Mouse (Mus musculus): ENCODE data around the gene Slc25a4. TPM values are rescaled to one million over a fixed set of nuclear protein-coding genes. Genes with fewer than 3 reads are reported as not detected.

Gene Slc25a4
- polyA plus RNA-seq, 1 experiment: 84.5 TPM

GRCm38 (mm10) chr8:46220566-46220965 lies 9.5 kb upstream of the Slc25a4 start:
- Histone ChIP-seq H3K27ac (ENCODE audit: insufficient read depth, low read length) (no peak overlapping the region), H3K4me3 (ENCODE audit: extremely low read depth, insufficient read depth, insufficient read length) (no peak overlapping the region), H3K27me3 (ENCODE audit: control insufficient read depth, insufficient read depth, low read length) (no peaks in the 10 kb centered on the region), H3K36me3 (ENCODE audit: control insufficient read depth, insufficient read depth, low read length) (no peaks in the 10 kb centered on the region), H3K4me1 (ENCODE audit: control insufficient read depth, insufficient read depth, insufficient read length) (no peaks in the 10 kb centered on the region)
- TF ChIP-seq CTCF (IDR thresholded peaks at IDR 0.05; ENCODE audit: extremely low read depth, insufficient read depth, insufficient read length, insufficient replicate concordance) (no peak), POLR2A (IDR thresholded peaks at IDR 0.05; ENCODE audit: low read depth, low read length) (no peak)
- WGBS: 82% methylated on average over 3 of the region's 3 CpGs
- DNase-seq (ENCODE audit: low read depth in 1 of 2, low spot score in 2 of 2): no peak

- H3K27me3 ChIP-seq (ENCODE audit: control insufficient read depth, insufficient read depth, low read length): no peaks in the 10 kb centered on the region
- DNase-seq (ENCODE audit: low read depth in 1 of 2, low spot score in 2 of 2): no peak
- H3K4me3 ChIP-seq (ENCODE audit: extremely low read depth, insufficient read depth, insufficient read length): 0 out of 2 replicates have a peak overlapping the region, but pooled peaks have one; percentile 6
- H3K36me3 ChIP-seq (ENCODE audit: control insufficient read depth, insufficient read depth, low read length): no peaks in the 10 kb centered on the region
- TF ChIP-seq CTCF (IDR thresholded peaks at IDR 0.05; ENCODE audit: extremely low read depth, insufficient read depth, insufficient read length, insufficient replicate concordance) (no peak), POLR2A (IDR thresholded peaks at IDR 0.05; ENCODE audit: low read depth, low read length) (no peak)
- H3K4me1 ChIP-seq (ENCODE audit: control insufficient read depth, insufficient read depth, insufficient read length): no peaks in the 10 kb centered on the region
- no peak overlapping the region for H3K27ac ChIP-seq (ENCODE audit: insufficient read depth, low read length)
- 12% methylated on average over 14 of the region's 14 CpGs for WGBS
Measured at GRCm38 (mm10) chr8:46216838-46217237, 5.8 kb upstream of the Slc25a4 start.

- H3K27ac ChIP-seq (ENCODE audit: insufficient read depth, low read length): no peak overlapping the region
- no peak for TF ChIP-seq CTCF (IDR thresholded peaks at IDR 0.05; ENCODE audit: extremely low read depth, insufficient read depth, insufficient read length, insufficient replicate concordance)
- no peak for TF ChIP-seq POLR2A (IDR thresholded peaks at IDR 0.05; ENCODE audit: low read depth, low read length)
- no peak for DNase-seq (ENCODE audit: low read depth in 1 of 2, low spot score in 2 of 2)
- peaks cover 3% of the 10 kb centered on the region; the same call in 1 of the 2 replicates for H3K4me1 ChIP-seq (ENCODE audit: control insufficient read depth, insufficient read depth, insufficient read length)
- H3K27me3 ChIP-seq (ENCODE audit: control insufficient read depth, insufficient read depth, low read length): no peaks in the 10 kb centered on the region
- H3K4me3 ChIP-seq (ENCODE audit: extremely low read depth, insufficient read depth, insufficient read length): no peak overlapping the region
- 94% methylated on average over 2 of the region's 2 CpGs for WGBS
- H3K36me3 ChIP-seq (ENCODE audit: control insufficient read depth, insufficient read depth, low read length): peaks cover under 1% of the 10 kb centered on the region
Measured at GRCm38 (mm10) chr8:46213971-46214480, 2.9 kb upstream of the Slc25a4 start.

- DNase-seq (ENCODE audit: low read depth in 1 of 2, low spot score in 2 of 2): no peak
- no peaks in the 10 kb centered on the region for H3K27me3 ChIP-seq (ENCODE audit: control insufficient read depth, insufficient read depth, low read length)
- no peak overlapping the region for H3K4me3 ChIP-seq (ENCODE audit: extremely low read depth, insufficient read depth, insufficient read length)
- 82% methylated on average over 7 of the region's 7 CpGs for WGBS
- peaks cover 3% of the 10 kb centered on the region; the same call in 1 of the 2 replicates for H3K4me1 ChIP-seq (ENCODE audit: control insufficient read depth, insufficient read depth, insufficient read length)
- H3K27ac ChIP-seq (ENCODE audit: insufficient read depth, low read length): no peak overlapping the region
- H3K36me3 ChIP-seq (ENCODE audit: control insufficient read depth, insufficient read depth, low read length): peaks cover 7% of the 10 kb centered on the region
- no peak for TF ChIP-seq POLR2A (IDR thresholded peaks at IDR 0.05; ENCODE audit: low read depth, low read length)
- no peak for TF ChIP-seq CTCF (IDR thresholded peaks at IDR 0.05; ENCODE audit: extremely low read depth, insufficient read depth, insufficient read length, insufficient replicate concordance)
Measured at GRCm38 (mm10) chr8:46212194-46212593, 1.1 kb upstream of the Slc25a4 start.

- H3K4me1 ChIP-seq (ENCODE audit: control insufficient read depth, insufficient read depth, insufficient read length): peaks cover 3% of the 10 kb centered on the region; the same call in 1 of the 2 replicates
- no peak overlapping the region for H3K4me3 ChIP-seq (ENCODE audit: extremely low read depth, insufficient read depth, insufficient read length)
Measured at GRCm38 (mm10) chr8:46211611-46212071, 557 bp upstream of the Slc25a4 start.

GRCm38 (mm10) chr8:46209057-46209456 lies 2.0 kb downstream of the Slc25a4 start:
- no peaks in the 10 kb centered on the region for H3K27me3 ChIP-seq (ENCODE audit: control insufficient read depth, insufficient read depth, low read length)
- TF ChIP-seq POLR2A (IDR thresholded peaks at IDR 0.05; ENCODE audit: low read depth, low read length) (no peak), CTCF (IDR thresholded peaks at IDR 0.05; ENCODE audit: extremely low read depth, insufficient read depth, insufficient read length, insufficient replicate concordance) (no peak)
- WGBS: 89% methylated on average over 15 of the region's 15 CpGs
- DNase-seq (ENCODE audit: low read depth in 1 of 2, low spot score in 2 of 2): peak in 1 of 2 experiments; percentile 20
- no peak overlapping the region for H3K4me3 ChIP-seq (ENCODE audit: extremely low read depth, insufficient read depth, insufficient read length)
- H3K4me1 ChIP-seq (ENCODE audit: control insufficient read depth, insufficient read depth, insufficient read length): peaks cover 3% of the 10 kb centered on the region; the same call in 1 of the 2 replicates
- H3K36me3 ChIP-seq (ENCODE audit: control insufficient read depth, insufficient read depth, low read length): peaks cover 8% of the 10 kb centered on the region
- no peak overlapping the region for H3K27ac ChIP-seq (ENCODE audit: insufficient read depth, low read length)

More at GRCm38 (mm10) chr8:46211611-46212071, 557 bp upstream of the Slc25a4 start:
- no peak for TF ChIP-seq POLR2A (IDR thresholded peaks at IDR 0.05; ENCODE audit: low read depth, low read length)
- no peak for TF ChIP-seq CTCF (IDR thresholded peaks at IDR 0.05; ENCODE audit: extremely low read depth, insufficient read depth, insufficient read length, insufficient replicate concordance)
- Histone ChIP-seq H3K27me3 (ENCODE audit: control insufficient read depth, insufficient read depth, low read length) (no peaks in the 10 kb centered on the region), H3K36me3 (ENCODE audit: control insufficient read depth, insufficient read depth, low read length) (peaks cover 7% of the 10 kb centered on the region), H3K27ac (ENCODE audit: insufficient read depth, low read length) (no peak overlapping the region)
- no peak for DNase-seq (ENCODE audit: low read depth in 1 of 2, low spot score in 2 of 2)
- WGBS: 48% methylated on average over 13 of the region's 13 CpGs

GRCm38 (mm10) chr8:46208354-46208753 lies 2.7 kb downstream of the Slc25a4 start:
- no peak overlapping the region for H3K27ac ChIP-seq (ENCODE audit: insufficient read depth, low read length)
- H3K4me3 ChIP-seq (ENCODE audit: extremely low read depth, insufficient read depth, insufficient read length): no peak overlapping the region
- no peaks in the 10 kb centered on the region for H3K27me3 ChIP-seq (ENCODE audit: control insufficient read depth, insufficient read depth, low read length)
- H3K4me1 ChIP-seq (ENCODE audit: control insufficient read depth, insufficient read depth, insufficient read length): peaks cover 3% of the 10 kb centered on the region; the same call in 1 of the 2 replicates
- WGBS: 85% methylated on average over 12 of the region's 12 CpGs
- DNase-seq (ENCODE audit: low read depth in 1 of 2, low spot score in 2 of 2): no peak
- peaks cover 8% of the 10 kb centered on the region for H3K36me3 ChIP-seq (ENCODE audit: control insufficient read depth, insufficient read depth, low read length)
- TF ChIP-seq POLR2A (IDR thresholded peaks at IDR 0.05; ENCODE audit: low read depth, low read length) (no peak), CTCF (IDR thresholded peaks at IDR 0.05; ENCODE audit: extremely low read depth, insufficient read depth, insufficient read length, insufficient replicate concordance) (no peak)

All from spleen, adult 2 months (tissue).